Mouse (Mus musculus) thymus, adult 18-20 months (tissue): ENCODE results near the gene 4930523C07Rik.

ENCODE experiments used
- DNase-seq, 2 experiments: peaks; one replicate each; pipeline ENCODE4 v3.0.0; 2022; ENCODE audit warnings: mixed read lengths in 2 of 2

Gene 4930523C07Rik

GRCm38 (mm10) chr1:160044237-160045021 lies at the start of gene 4930523C07Rik:
Gene 4930523C07Rik, plus strand, starts transcription at chr1:160044382.
- DNase-seq, result peak; percentile 79 to 84

- no peak for DNase-seq
These were observed 46.9 kb upstream of the 4930523C07Rik start for GRCm38 (mm10) chr1:159997329-159997728.

GRCm38 (mm10) chr1:159998349-159998748 lies 45.8 kb upstream of the 4930523C07Rik start:
- DNase-seq, result no peak

- DNase-seq, result no peak
These were observed 45.0 kb upstream of the 4930523C07Rik start for GRCm38 (mm10) chr1:159999232-159999631.

GRCm38 (mm10) chr1:160005319-160005718 lies 38.9 kb upstream of the 4930523C07Rik start:
- no peak for DNase-seq

- no peak for DNase-seq
These were observed 37.1 kb upstream of the 4930523C07Rik start for GRCm38 (mm10) chr1:160006919-160007588.

GRCm38 (mm10) chr1:160013042-160013441 lies 31.1 kb upstream of the 4930523C07Rik start:
- DNase-seq, result no peak

GRCm38 (mm10) chr1:160024339-160024980 lies 19.7 kb upstream of the 4930523C07Rik start:
- peak; percentile 56 to 79 for DNase-seq

GRCm38 (mm10) chr1:160025146-160025894 lies 18.9 kb upstream of the 4930523C07Rik start:
- no peak for DNase-seq

GRCm38 (mm10) chr1:160025895-160026255 lies 18.3 kb upstream of the 4930523C07Rik start:
- no peak for DNase-seq

GRCm38 (mm10) chr1:160027939-160028338 lies 16.2 kb upstream of the 4930523C07Rik start:
- DNase-seq, result no peak

- no peak for DNase-seq
These were observed 10.1 kb upstream of the 4930523C07Rik start for GRCm38 (mm10) chr1:160033948-160034598.

- DNase-seq, result no peak
These were observed 8.6 kb upstream of the 4930523C07Rik start for GRCm38 (mm10) chr1:160035561-160035960.

GRCm38 (mm10) chr1:160036996-160037521 lies 7.1 kb upstream of the 4930523C07Rik start:
- no peak for DNase-seq

GRCm38 (mm10) chr1:160039951-160040645 lies 4.1 kb upstream of the 4930523C07Rik start:
- DNase-seq, result no peak

- no peak for DNase-seq
These were observed 2.9 kb upstream of the 4930523C07Rik start for GRCm38 (mm10) chr1:160041264-160041775.

- DNase-seq, result no peak
These were observed 1.8 kb upstream of the 4930523C07Rik start for GRCm38 (mm10) chr1:160042351-160042750.

- DNase-seq, result no peak
These were observed 759 bp upstream of the 4930523C07Rik start for GRCm38 (mm10) chr1:160043271-160043975.

GRCm38 (mm10) chr1:160045056-160045715 lies 1.0 kb downstream of the 4930523C07Rik start:
- DNase-seq, result no peak

GRCm38 (mm10) chr1:160045971-160046370 lies 1.8 kb downstream of the 4930523C07Rik start:
- no peak for DNase-seq
